Mouse (Mus musculus) olfactory bulb, adult 2 months (tissue): ENCODE data around the gene Robo2. TPM values are rescaled to one million over a fixed set of nuclear protein-coding genes. Genes with fewer than 3 reads are reported as not detected.

ENCODE experiments used
- H3K27ac ChIP-seq: fragments of 200-500 bp; 2 replicates; pipeline ENCODE4 v1.5.1; 2012; ENCODE audit warnings: low read depth, low read length; ENCODE audit not compliant: insufficient read depth
- H3K4me1 ChIP-seq: fragments of 200-500 bp; 2 replicates; pipeline ENCODE4 v1.6.1; 2012; ENCODE audit warnings: low read length; ENCODE audit not compliant: control insufficient read depth, insufficient read depth
- H3K4me3 ChIP-seq: fragments of 200-500 bp; 2 replicates; pipeline ENCODE4 v1.5.1; 2012; ENCODE audit warnings: mild to moderate bottlenecking, low read depth, low read length, moderate library complexity; ENCODE audit not compliant: insufficient read depth
- CTCF ChIP-seq: fragments of 200-500 bp; IDR thresholded peaks from 2 replicates; pipeline ENCODE4 v1.5.1; 2012; ENCODE audit warnings: low read depth, mild to moderate bottlenecking, low read length, moderate library complexity; ENCODE audit not compliant: insufficient read depth
- POLR2A ChIP-seq: fragments of 200-500 bp; IDR thresholded peaks from 2 replicates; pipeline ENCODE4 v1.6.1; 2012; ENCODE audit warnings: mild to moderate bottlenecking, low read depth, low read length, moderate library complexity; ENCODE audit not compliant: insufficient read depth
- WGBS: fragments of 180-500 bp; shearing (Covaris S2); methylation state at CpG from one replicate; pipeline ENCODE4 v1.1.7; 2018; 5-methylcytosine and 5-hydroxymethylcytosine counted together
- polyA plus RNA-seq: library from polyadenylated mRNA; stranded (reverse); fragments of >200 nt; gene quantifications from 2 replicates; pipeline ENCODE4 v1.2.4, GENCODE M21; 2012; ENCODE audit warnings: low replicate concordance; ENCODE audit not compliant: missing spikeins, insufficient read depth, insufficient read length

Gene Robo2
- polyA plus RNA-seq, 1 experiment: 51.4 TPM

- TF ChIP-seq CTCF: no peak
- TF ChIP-seq POLR2A: no peak
- Histone ChIP-seq H3K4me1 (0 out of 2 replicates have a peak, but pooled peaks cover 2% of the 10 kb centered on the region), H3K27ac (no peak overlapping the region), H3K4me3 (no peak overlapping the region)
- 75% methylated on average over 5 of the region's 5 CpGs for WGBS
Measured at GRCm38 (mm10) chr16:74374540-74374939, 37.1 kb downstream of the Robo2 start.

- 0 out of 2 replicates have a peak, but pooled peaks cover 2% of the 10 kb centered on the region for H3K4me1 ChIP-seq
- no peak overlapping the region for H3K4me3 ChIP-seq
- WGBS: 64% methylated on average over 3 of the region's 3 CpGs
- no peak for TF ChIP-seq CTCF
- TF ChIP-seq POLR2A: no peak
- H3K27ac ChIP-seq: no peak overlapping the region
Measured at GRCm38 (mm10) chr16:74373407-74373806, 38.2 kb downstream of the Robo2 start.

- H3K4me3 ChIP-seq: no peak overlapping the region
- WGBS: 85% methylated on average over 1 of the region's 1 CpGs
- H3K27ac ChIP-seq: no peak overlapping the region
- 0 out of 2 replicates have a peak, but pooled peaks cover 2% of the 10 kb centered on the region for H3K4me1 ChIP-seq
- TF ChIP-seq POLR2A (no peak), CTCF (no peak)
Measured at GRCm38 (mm10) chr16:74372876-74373275, 38.7 kb downstream of the Robo2 start.

GRCm38 (mm10) chr16:74348437-74348836, 63.2 kb downstream of the Robo2 start:
- 68% methylated on average over 6 of the region's 6 CpGs for WGBS
- TF ChIP-seq CTCF: no peak
- TF ChIP-seq POLR2A: no peak

GRCm38 (mm10) chr16:74338969-74339630, 72.5 kb downstream of the Robo2 start:
- Histone ChIP-seq H3K4me3 (no peak overlapping the region), H3K4me1 (no peaks in the 10 kb centered on the region), H3K27ac (no peak overlapping the region)
- no peak for TF ChIP-seq CTCF
- no peak for TF ChIP-seq POLR2A
- WGBS: 84% methylated on average over 9 of the region's 9 CpGs

More at GRCm38 (mm10) chr16:74348437-74348836, 63.2 kb downstream of the Robo2 start:
- Histone ChIP-seq H3K4me1 (peaks cover 2% of the 10 kb centered on the region; the same call in 1 of the 2 replicates), H3K4me3 (no peak overlapping the region), H3K27ac (no peak overlapping the region)

- Histone ChIP-seq H3K4me3 (no peak overlapping the region), H3K4me1 (no peaks in the 10 kb centered on the region), H3K27ac (no peak overlapping the region)
- WGBS: 67% methylated on average over 9 of the region's 9 CpGs
- TF ChIP-seq POLR2A (no peak), CTCF (no peak)
Measured at GRCm38 (mm10) chr16:74321666-74322371, 89.8 kb downstream of the Robo2 start.

GRCm38 (mm10) chr16:74316150-74316549, 95.5 kb downstream of the Robo2 start:
- WGBS: 53% methylated on average over 7 of the region's 7 CpGs
- H3K4me1 ChIP-seq: no peaks in the 10 kb centered on the region
- no peak for TF ChIP-seq CTCF
- no peak for TF ChIP-seq POLR2A
- H3K4me3 ChIP-seq: no peak overlapping the region
- no peak overlapping the region for H3K27ac ChIP-seq

- 73% methylated on average over 4 of the region's 4 CpGs for WGBS
- no peak overlapping the region for H3K4me3 ChIP-seq
- TF ChIP-seq CTCF (no peak), POLR2A (no peak)
- H3K27ac ChIP-seq: no peak overlapping the region
- H3K4me1 ChIP-seq: no peaks in the 10 kb centered on the region
Measured at GRCm38 (mm10) chr16:74313222-74313621, 98.4 kb downstream of the Robo2 start.

- WGBS: 67% methylated on average over 6 of the region's 6 CpGs
- Histone ChIP-seq H3K4me1 (no peaks in the 10 kb centered on the region), H3K4me3 (no peak overlapping the region), H3K27ac (no peak overlapping the region)
- no peak for TF ChIP-seq CTCF
- no peak for TF ChIP-seq POLR2A
Measured at GRCm38 (mm10) chr16:74307543-74307887, 104.1 kb downstream of the Robo2 start.
